Mouse (Mus musculus) v-Abl transformed pro-B cells (cell line): ENCODE data around the gene Spata16.

Experiments
- in situ Hi-C, 2 experiments: fragments of 400-800 bp; cut with MboI; formaldehyde crosslinking; loops; one replicate each; pipeline ENCODE4 v1.15.1; 2025; ENCODE audit not compliant: unreplicated experiment in 2 of 2

Spata16 gene

DNA sequence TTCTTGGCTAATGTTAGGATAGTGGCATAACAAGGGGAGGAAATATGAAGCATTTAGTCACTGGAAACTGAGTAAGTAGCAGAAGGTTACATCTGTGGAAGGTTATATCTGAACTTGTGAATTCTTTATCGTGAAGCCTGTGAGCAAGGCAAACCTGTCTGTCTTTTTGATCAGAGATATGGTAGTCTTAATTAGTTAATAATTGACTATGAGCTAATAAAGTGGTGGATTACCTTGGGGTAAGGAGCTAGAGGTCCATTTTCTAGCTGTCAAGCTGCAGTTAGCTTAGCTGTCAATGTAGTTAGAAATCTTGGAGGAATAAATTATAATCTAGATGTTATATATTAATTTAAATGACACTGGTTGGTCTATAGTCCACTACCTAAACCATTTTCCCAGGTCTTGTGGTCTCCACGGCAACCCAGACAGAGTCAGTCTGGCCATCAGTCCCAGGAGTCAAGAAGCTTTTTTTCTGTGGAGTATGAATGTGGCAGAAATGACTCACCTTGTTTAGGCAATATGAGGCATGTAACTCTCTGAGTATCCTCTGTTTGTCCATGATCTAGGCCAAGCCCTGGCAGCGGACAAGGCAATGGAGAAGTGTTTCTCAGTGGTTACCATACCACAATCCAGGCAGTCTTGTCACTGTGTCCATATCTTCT is 331.6 kb downstream of the Spata16 start:
- in situ Hi-C loops, result no loop called here

DNA sequence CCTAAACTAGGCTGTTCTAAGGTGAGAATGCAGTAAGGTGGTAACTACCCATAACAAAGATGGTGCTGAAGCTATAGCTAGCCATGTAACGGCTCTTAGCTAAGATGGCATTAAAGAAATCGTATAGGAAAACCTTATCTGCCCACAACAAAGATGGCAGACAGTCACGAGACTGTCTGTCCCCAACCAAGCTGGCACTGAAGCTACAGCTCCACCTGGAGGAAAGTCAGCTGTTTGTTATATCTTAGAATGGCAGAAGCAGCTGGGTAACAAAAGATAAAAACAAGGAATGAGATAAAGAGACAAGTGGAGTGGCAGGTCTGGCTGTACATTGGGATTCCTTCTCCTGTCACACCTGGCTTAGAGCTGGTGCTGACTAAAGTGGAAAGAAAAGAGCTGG is 333.1 kb downstream of the Spata16 start:
- in situ Hi-C loops, result no loop called here

DNA sequence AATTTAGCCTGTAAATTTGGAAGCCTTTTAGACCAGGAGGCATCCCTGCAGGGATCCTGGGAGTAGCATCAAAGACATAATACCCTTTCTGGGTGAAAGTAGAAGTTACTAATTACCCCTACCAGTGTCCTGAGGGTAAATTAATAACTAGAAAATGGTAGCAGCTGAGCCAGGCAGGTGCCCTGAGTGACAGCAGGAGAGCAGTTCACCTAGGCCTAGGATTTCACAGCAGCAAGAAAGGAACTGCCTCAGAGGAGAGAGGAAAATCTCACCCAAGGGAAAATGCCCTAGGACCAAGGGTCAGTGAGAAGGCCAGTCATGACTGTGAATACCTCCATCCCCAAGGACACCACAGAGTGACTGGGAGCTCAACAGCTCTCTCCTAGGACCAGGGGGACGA is 333.9 kb downstream of the Spata16 start:
- in situ Hi-C loops, result no loop called here

DNA sequence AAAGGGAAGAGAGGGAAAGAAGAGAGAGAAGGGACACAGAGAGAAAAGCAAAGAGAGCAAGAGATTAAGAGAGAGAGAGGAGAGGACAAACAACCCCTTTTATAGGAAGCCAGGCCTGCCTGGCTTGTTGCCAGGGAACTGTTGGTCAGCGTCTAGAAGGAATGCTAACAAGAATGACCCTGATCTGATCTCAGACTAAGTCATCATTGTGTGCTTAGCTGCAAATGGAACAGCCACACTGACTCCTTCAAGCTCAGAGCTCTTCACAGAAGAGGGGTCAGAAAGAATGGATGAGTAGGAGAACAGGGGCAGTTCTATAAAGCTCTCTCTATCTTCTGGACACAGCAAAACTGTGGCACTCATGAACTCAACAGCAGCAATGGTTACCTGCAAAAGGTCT is 334.7 kb downstream of the Spata16 start:
- in situ Hi-C loops, result no loop called here

DNA sequence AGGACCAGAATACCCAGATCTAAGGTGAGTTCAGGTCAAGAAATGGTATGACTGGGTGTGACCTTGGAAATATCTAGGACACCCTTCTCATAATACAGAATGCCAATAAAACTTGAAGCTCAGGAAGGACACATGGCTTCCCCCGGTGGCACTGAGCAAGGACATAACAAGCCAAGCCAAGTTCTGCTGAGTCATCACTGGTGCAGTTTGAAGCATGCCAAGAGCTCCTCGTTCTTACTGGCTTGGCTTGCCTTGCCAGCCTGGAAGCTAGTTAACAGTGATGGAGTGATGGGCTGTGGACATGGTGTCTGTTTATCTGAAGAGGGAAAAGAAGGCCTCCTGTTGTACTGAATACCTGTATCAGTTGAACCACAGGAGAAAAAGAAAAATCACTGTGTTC is 342.2 kb downstream of the Spata16 start:
- in situ Hi-C loops, result no loop called here

DNA sequence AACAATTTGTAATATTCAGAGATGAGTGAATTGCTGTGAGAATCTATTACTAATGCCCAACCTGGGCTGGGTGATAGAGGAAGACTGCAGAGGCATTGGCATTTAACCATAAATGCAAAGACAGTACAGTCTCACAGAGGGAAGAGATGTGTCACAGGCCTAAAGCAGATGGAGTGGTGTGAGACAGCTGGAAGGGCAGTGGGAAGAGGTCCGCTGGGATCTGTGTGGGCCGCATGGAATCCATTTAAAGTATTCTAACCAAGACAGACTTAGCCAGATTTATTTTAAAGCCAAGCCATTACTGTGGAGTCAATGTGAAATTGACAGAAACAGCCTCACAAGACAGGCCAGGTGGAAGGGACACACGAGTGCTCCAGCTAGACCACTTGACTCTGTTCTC is 343.0 kb downstream of the Spata16 start:
- in situ Hi-C loops, result no loop called here

DNA sequence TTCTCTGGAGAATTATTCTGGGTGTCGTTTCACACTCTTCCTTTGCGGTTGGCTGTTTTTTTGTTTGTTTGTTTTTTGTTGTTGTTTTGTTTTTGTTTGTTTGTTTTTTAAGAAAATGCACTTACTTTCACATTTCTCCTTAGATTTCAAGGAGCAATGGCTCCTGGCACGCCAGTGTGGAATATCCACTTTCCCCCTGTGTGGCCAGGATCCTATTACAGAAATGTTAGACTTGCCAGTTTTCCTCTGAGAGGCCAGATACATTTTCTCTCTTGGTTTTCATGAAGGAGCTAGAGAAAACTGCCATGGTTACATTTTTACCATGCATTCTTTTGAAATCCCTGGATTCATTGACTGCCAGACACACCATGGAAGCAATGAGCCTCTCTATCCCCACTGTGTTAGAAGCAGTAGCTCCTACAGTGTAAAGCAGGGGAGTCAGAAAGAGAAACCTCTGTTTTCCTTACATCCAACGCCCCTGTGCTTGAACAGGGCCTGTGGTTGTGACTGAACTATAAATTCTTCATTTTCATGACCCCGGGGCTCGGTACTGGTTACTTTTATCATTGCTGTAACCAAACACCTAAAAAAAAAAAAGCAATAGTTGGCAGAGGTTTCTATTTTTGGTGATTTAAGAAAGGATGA is 344.7 kb downstream of the Spata16 start:
- in situ Hi-C loops, result no loop called here

DNA sequence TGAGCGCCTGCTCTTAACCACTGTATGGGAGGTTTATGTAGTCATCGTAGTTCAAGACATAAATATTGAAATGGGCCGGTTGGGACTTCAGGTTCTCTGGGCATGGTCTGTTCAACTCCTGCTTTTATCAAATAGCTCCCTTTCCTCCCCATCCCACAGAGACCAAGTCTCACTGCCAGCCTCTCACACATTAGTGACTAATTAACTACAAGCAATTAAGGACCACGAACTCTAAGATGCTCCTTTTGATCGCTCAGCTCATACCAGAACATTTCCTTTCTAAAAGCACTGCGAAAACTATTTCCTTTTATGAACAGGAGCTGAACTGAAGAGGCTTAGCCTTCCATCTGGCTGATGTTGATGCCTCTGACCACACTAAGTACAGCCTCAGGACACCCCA is 346.3 kb downstream of the Spata16 start:
- in situ Hi-C loops, result no loop called here

DNA sequence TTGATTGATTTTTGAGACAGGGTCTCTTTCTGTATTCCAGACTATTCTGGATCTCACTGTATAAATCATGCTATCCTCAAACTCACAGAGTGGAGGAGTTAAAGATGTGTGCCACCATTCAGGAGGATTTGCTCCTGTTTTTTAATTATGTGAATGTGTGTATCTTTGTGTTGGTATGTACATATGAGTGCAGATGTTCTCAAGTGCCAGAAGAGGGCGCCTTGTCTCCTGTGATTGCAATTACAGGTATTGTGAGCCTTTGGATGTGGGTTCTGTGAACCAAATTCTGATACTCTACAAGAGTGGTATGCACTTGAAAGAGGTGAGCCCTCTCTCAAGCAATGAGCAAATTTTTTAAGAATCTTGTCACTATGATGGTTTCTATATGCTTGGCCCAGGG is 369.4 kb downstream of the Spata16 start:
- in situ Hi-C loops, result no loop called here

DNA sequence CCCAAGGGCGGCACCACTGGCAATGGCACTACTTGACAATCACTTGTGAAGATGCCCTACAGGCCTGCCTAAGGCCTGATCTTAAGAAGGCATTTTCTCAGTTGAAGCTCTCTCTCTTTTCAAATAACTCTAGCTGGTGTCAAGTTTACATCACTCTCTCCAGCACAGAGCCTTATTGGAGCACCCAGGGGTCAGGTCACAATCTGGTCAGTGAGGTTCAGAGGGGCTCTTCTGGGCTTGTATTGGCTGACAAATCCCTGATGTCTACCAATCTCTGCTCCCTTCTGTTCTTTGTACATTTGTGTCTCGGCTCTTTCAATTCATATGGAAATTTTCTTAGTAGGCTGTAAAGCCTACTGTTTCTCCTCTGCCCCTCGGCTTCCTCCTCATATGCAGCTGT is 390.5 kb downstream of the Spata16 start:
- in situ Hi-C loops, result no loop called here

DNA sequence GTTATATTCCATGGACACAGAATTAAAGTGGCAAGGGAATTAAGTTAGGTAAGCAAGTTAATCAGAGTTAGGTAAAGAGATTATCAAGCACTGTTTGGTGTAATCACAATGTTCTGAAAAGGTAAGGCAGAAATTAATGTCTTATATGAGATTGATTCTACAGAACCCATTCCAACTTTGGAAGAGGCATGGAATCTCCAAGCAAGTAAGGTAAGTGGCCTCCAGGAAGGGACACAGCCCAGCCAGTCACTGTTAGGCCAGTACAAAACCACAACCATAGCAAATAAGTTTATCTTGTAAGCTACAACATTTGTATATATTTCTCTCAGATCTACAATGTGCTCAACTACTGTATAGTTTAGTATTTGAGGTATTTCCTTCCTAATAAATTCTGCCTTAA is 391.1 kb downstream of the Spata16 start:
- in situ Hi-C loops, result no loop called here

DNA sequence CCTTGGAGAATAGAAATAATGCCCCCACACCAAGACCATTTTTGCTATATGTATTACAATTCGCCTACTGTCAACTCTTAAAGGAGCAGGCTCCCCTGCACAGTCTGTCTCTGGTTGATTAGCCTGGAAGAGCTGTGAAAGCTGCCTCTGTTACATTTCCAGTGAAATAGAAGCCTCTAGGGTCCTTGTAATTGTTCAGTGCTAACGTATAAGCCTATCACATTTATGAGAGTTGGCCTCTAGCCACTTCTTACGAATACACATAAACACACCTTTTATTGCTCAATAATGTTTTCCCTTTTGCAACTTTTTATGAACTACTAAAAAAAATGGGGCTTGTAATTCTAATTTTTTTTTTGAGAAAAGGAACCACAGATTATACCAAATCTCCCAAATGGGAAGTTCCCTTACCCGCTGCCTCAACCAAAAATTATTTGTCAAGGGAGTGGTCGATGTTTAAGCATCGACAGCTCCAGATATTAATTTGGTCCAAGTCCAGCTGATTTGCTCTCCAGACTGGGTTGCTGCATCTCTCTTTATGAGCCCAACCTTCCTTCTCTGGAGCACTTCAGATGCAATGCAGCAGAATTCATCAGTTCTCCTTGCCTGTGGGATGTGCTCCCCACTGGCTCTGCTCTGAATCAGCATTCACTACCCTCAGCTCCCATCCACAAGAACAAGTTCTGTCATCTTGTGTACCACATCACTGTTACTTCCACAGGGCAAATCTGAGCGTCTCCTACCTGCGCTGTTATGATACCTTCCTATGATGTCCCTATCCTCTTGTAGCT is 392.8 kb downstream of the Spata16 start:
- in situ Hi-C loops, result no loop called here
